Mouse (Mus musculus) hindbrain, embryonic 12.5 days (tissue): ENCODE data around the gene Shroom3. TPM values are rescaled to one million over a fixed set of nuclear protein-coding genes. Genes with fewer than 3 reads are reported as not detected.

Experiments used
- ATAC-seq: fragments of 200-750 bp; cut with Nextera tagmentation; 2 replicates; pipeline ENCODE4 v1.8.0; 2017; ENCODE audit warnings: moderate TSS enrichment; ENCODE audit not compliant: low FRiP score
- H3K27ac ChIP-seq: fragments of 300-500 bp; sonication (generic); 2 replicates; pipeline ENCODE4 v1.5.1; 2016; ENCODE audit warnings: mild to moderate bottlenecking
- H3K27me3 ChIP-seq: fragments of 300-500 bp; sonication (generic); 2 replicates; pipeline ENCODE4 v1.6.1; 2016; ENCODE audit warnings: mild to moderate bottlenecking
- H3K36me3 ChIP-seq: fragments of 300-500 bp; sonication (generic); 2 replicates; pipeline ENCODE4 v1.6.1; 2016; ENCODE audit warnings: mild to moderate bottlenecking
- H3K4me1 ChIP-seq: fragments of 300-500 bp; sonication (generic); 2 replicates; pipeline ENCODE4 v1.6.1; 2016
- H3K4me2 ChIP-seq: fragments of 300-500 bp; sonication (generic); replicated peaks from 2 replicates; pipeline ENCODE4 v1.6.1; 2016; ENCODE audit warnings: mild to moderate bottlenecking
- H3K4me3 ChIP-seq: fragments of 300-500 bp; sonication (generic); 2 replicates; pipeline ENCODE4 v1.5.1; 2016; ENCODE audit warnings: mild to moderate bottlenecking
- H3K9ac ChIP-seq: fragments of 300-500 bp; sonication (generic); 2 replicates; pipeline ENCODE4 v1.6.1; 2016; ENCODE audit warnings: mild to moderate bottlenecking, moderate library complexity
- H3K9me3 ChIP-seq: fragments of 300-500 bp; sonication (generic); replicated peaks from 2 replicates; pipeline ENCODE4 v1.6.1; 2016; ENCODE audit warnings: mild to moderate bottlenecking
- WGBS: fragments of 180-500 bp; shearing (Covaris S2); methylation state at CpG from one replicate; pipeline ENCODE4 v1.1.7; 2016; 5-methylcytosine and 5-hydroxymethylcytosine counted together
- polyA plus RNA-seq: library from polyadenylated mRNA; unstranded; fragments of >200 nt; fragmentation: Nextera tagmentation; extraction: Ambion mirVana; gene quantifications from 2 replicates; pipeline ENCODE4 v1.2.1, GENCODE M21; 2016

The Shroom3 gene
- polyA plus RNA-seq, 1 experiment from 2014 or later = 6.5 TPM

DNA sequence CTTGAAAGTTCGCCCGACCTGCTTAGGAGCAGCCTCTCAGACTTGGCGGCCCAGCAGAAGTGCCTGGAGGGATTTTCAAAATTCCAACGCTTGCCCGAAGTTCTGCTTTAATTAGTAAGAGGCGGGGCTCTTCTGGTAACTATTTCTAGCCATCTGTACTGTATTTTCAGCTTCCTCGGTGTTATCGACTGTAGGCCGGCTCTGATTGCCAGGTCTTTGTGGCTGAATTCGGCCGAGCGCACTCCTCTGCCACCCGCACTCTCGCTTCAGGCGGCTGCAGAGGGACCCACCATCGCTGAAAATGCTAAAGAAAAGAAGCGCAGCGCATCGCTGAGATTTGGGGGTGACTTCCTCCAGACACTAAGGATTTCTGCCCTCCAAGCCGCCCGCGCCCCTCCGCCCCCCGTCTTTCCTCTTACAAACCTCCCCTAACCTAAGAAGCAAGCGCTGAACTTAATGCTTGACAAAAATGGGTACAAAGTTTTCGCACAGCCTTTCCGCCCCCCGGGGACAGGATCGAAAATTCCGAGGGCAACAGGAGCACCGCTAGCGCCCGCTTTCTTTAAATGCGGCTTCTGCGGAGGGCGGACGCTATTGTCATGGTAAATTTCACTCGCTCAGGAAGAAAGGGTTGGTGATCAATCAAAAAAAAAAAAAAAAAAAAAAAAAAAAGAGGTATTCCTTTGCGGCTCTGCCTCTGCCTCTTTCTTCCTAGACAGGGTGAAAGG, 450 bp upstream of the Shroom3 start:
- peak overlapping the region; percentile 66 for H3K9ac ChIP-seq
- ATAC-seq = peak; percentile 21; the same call in 1 of the 2 replicates
- WGBS = under 1% methylated on average over 39 of the region's 39 CpGs

DNA sequence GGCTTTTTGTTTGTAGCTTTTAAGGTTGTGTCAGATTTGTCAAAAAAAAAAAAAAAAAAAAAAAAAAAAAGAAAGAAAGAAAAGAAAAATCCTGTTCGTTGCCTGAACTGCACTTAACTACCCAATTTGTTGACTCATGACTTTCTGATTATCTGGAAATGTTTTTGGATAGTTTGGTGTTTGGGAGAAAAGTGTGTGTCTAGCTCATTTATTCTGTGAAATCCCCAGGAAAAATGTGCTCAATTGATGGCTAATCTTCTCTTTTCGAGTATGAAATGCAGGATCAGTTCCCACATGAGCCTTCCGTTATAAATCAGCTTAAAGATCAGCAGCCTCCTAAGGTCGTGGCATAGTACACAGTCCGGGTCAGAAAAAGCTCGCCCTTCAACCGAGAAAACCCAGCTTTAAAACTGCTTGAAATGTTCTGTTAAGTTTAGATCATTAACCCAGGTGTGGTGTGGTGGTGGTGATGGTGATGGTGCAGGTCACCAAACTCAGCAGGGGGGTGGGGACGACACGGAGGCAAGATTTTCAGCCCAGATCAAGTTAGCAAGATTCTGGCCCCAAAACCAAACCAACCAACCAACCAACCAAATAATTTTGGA, 738 bp downstream of the Shroom3 start:
- no peak for ATAC-seq
- Histone ChIP-seq H3K4me3 (peak overlapping the region; percentile 52; the same call in 1 of the 2 replicates), H3K4me2 (peak overlapping the region; percentile 97), H3K27me3 (no peaks in the 10 kb centered on the region), H3K9ac (no peak overlapping the region), H3K9me3 (no peaks in the 10 kb centered on the region; the same call in 1 of the 2 replicates), H3K36me3 (no peaks in the 10 kb centered on the region), H3K4me1 (peaks cover 11% of the 10 kb centered on the region; the same call in 1 of the 2 replicates), H3K27ac (no peak overlapping the region)
- 10% methylated on average over 9 of the region's 9 CpGs for WGBS

More for the DNA sequence above, 450 bp upstream of the Shroom3 start:
- H3K4me3 ChIP-seq = peak overlapping the region; percentile 52
- H3K27ac ChIP-seq = peak overlapping the region; percentile 55; the same call in 1 of the 2 replicates
- H3K4me2 ChIP-seq = peak overlapping the region; percentile 97
- no peaks in the 10 kb centered on the region; the same call in 1 of the 2 replicates for H3K9me3 ChIP-seq
- H3K27me3 ChIP-seq = no peaks in the 10 kb centered on the region
- peaks cover 11% of the 10 kb centered on the region; the same call in 1 of the 2 replicates for H3K4me1 ChIP-seq
- no peaks in the 10 kb centered on the region for H3K36me3 ChIP-seq

DNA sequence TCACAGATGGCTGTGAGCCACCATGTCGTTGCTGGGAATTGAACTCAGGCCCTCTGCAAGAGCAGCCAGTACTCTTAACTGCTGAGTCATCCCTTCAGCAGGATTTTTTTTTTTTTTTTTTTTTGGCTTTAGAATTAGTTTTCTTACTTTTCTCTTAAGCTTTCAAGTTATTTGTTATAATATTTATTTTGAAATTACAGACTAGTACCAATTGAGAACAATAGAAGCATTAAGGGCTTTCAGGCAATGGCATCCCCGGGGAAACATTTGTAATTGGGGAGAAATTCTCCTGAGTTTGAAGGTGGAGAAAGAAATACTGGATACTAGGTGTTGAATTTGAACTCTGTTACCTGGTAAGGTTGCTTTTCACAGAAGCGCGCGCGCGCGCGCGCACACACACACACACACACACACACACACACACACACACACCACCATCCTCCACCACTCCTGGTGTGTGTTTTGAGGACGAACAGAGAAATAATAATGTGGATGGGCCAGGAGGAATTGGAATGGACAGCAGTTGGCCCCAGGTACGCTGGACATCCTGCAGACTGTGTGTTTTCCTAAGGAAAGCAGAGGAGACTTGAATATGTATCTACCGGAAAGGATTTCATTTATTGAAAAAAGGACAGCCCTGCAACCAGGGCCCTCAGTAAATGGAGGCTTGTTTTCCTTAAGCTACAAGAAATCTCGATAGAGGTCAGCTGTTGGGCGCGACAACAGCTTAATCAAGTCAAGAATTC, 1.7 kb downstream of the Shroom3 start:
- Histone ChIP-seq H3K9ac (no peak overlapping the region), H3K4me3 (no peak overlapping the region), H3K4me1 (peaks cover 11% of the 10 kb centered on the region; the same call in 1 of the 2 replicates), H3K9me3 (no peaks in the 10 kb centered on the region; the same call in 1 of the 2 replicates), H3K27ac (no peak overlapping the region), H3K27me3 (no peaks in the 10 kb centered on the region), H3K4me2 (no peak overlapping the region), H3K36me3 (no peaks in the 10 kb centered on the region)
- ATAC-seq = no peak
- 88% methylated on average over 16 of the region's 16 CpGs for WGBS

DNA sequence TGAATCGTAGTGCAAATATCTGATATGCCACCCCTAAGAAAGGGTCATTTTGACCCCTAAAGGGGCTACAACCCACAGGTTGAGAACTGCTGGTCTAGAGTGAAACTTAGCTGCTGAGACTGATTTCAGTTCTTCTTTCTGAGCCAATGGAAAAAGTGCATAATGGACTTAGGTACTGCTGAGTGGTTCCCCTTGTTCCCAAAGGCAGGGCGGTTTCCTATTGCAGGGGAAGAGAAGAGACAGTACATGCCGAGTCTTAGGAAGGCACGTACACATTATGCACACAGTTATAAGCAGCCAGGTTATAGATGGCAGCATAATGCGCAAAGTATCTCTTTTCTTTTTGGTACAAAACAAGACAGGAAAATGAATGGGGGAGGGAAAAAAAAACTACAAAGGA, 4.9 kb downstream of the Shroom3 start:
- H3K4me1 ChIP-seq = 0 out of 2 replicates have a peak, but pooled peaks cover 3% of the 10 kb centered on the region
- H3K27ac ChIP-seq = no peak overlapping the region
- no peak overlapping the region for H3K4me2 ChIP-seq
- no peaks in the 10 kb centered on the region for H3K27me3 ChIP-seq
- no peak overlapping the region for H3K4me3 ChIP-seq
- no peak for ATAC-seq
- H3K9me3 ChIP-seq = no peaks in the 10 kb centered on the region; the same call in 1 of the 2 replicates
- H3K36me3 ChIP-seq = no peaks in the 10 kb centered on the region
- no peak overlapping the region for H3K9ac ChIP-seq
- 90% methylated on average over 5 of the region's 5 CpGs for WGBS

DNA sequence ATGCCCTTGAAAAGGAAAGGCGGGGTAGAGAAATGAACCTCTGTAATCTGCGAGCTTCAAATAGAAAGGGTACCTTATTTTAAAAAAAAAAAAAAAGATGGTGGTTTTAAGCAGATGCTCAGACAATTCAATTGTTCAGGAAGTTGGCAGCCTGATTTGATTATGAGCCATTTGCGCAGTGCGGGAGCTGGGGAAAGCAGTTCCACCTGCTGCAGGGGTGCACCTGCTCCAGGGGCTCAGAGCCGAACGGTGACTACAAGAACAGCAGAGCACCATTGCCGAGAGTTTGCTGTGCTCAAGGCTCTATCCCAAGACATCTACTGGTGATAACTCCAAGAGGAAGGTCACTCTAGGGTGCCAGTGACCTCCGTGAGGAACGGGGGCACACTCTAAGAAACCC, 5.3 kb downstream of the Shroom3 start:
- H3K27ac ChIP-seq = no peak overlapping the region

DNA sequence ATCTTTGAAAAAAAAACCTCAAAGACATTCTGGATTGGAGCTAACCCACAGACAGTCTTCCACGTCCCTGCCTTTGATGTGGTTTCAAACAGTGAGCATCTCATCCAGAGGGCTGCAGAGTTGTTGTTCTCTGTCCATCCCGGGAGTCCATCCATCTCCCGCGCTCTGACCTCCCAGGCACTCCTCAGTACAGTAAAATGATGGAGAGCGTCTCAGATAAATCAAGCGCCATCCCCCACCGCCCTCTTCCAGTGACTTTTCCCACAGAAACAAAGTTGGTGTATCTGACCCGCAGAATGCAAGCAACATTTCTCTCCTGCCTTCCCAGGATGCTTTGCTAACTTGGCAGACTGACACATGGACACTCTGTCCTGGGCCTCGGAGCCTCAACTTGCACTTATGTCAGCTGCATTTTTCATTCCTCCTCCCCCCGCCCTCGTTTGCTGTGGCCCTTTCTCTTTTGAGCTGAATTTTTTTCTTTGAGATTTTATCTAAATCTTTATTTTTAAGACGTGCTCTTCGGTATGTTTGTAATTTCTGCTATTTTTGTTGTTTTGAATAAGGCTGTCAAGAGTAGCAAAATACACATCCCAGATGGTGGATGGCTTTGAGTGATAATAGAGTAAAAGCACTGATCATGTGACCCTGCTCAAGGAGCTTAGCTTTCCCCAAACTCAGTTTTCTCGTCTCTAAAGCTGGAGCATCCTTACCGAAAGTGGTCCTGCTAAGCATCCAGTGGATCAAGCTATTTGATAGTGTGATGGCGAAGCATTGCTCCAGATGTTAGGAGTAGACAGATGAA, 9.2 kb downstream of the Shroom3 start:
- no peak for ATAC-seq
- Histone ChIP-seq H3K9ac (no peak overlapping the region), H3K4me3 (no peak overlapping the region), H3K27ac (no peak overlapping the region), H3K36me3 (no peaks in the 10 kb centered on the region), H3K9me3 (no peaks in the 10 kb centered on the region), H3K4me2 (no peak overlapping the region), H3K4me1 (no peaks in the 10 kb centered on the region), H3K27me3 (no peaks in the 10 kb centered on the region)
- 59% methylated on average over 16 of the region's 16 CpGs for WGBS

More for the DNA sequence above, 5.3 kb downstream of the Shroom3 start:
- H3K4me1 ChIP-seq = 0 out of 2 replicates have a peak, but pooled peaks cover under 1% of the 10 kb centered on the region
- no peaks in the 10 kb centered on the region for H3K27me3 ChIP-seq
- no peaks in the 10 kb centered on the region; the same call in 1 of the 2 replicates for H3K9me3 ChIP-seq
- 92% methylated on average over 9 of the region's 9 CpGs for WGBS
- no peak overlapping the region for H3K4me2 ChIP-seq
- no peak for ATAC-seq
- H3K4me3 ChIP-seq = no peak overlapping the region
- no peaks in the 10 kb centered on the region for H3K36me3 ChIP-seq
- H3K9ac ChIP-seq = no peak overlapping the region

DNA sequence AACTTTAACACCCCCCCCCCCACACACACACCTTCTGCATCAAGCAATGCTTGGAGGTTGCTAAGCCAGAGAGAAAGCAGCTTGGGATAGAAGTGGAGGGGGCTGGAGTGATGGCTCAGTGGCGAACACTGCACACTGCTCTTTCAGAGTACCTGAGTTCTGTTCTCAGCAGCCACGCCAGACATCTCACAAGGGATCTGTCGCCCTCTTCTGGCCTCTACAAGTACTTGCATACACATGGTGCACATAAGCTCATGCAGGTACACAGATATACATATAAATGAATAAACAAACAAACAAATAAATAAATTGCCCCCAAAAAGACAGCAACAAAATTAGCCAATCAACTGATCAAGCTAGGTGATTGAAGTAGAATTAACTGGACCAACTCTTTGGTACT, 10.5 kb downstream of the Shroom3 start:
- Histone ChIP-seq H3K9me3 (no peaks in the 10 kb centered on the region), H3K4me3 (no peak overlapping the region), H3K4me1 (peaks cover 4% of the 10 kb centered on the region; the same call in 1 of the 2 replicates), H3K27ac (no peak overlapping the region), H3K27me3 (no peaks in the 10 kb centered on the region), H3K36me3 (no peaks in the 10 kb centered on the region), H3K4me2 (no peak overlapping the region), H3K9ac (no peak overlapping the region)
- 89% methylated on average over 3 of the region's 3 CpGs for WGBS
- no peak for ATAC-seq

DNA sequence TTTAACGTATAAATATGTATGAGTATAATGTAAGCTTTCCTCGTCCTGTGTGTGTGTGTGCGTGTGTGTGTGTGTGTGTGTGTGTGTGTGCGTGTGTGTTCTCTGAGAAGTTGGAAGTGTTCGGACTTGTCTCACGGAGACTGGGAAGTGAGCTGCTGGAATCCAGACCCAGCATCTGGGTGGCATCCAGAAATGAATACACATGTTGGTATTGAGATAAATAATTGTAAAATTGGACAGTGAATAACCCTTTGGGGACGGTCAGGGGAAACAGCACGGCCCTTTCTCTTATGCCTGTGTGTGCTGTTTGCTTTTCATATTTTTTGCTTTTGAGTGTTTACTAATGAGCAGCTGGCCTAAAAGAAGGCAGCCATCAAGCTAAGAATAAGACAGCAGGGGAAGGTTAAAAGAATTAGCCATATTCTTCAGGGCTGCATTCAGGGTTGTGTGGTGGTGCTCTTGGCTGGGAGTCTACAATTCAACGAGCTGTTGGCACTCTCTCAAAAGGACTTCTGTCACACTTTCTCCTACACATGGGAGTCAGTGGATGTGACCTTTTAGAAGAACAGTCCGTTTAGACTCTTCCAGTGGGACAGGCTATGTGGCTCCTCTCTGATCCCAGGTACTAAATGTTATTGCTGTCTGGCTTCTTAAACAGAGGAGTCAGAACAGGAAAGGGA, 11.2 kb downstream of the Shroom3 start:
- H3K9me3 ChIP-seq = no peaks in the 10 kb centered on the region
- no peak for ATAC-seq
- H3K4me3 ChIP-seq = no peak overlapping the region
- peaks cover 11% of the 10 kb centered on the region; the same call in 1 of the 2 replicates for H3K4me1 ChIP-seq
- no peak overlapping the region for H3K9ac ChIP-seq
- 77% methylated on average over 10 of the region's 10 CpGs for WGBS
- no peaks in the 10 kb centered on the region for H3K27me3 ChIP-seq
- no peak overlapping the region for H3K27ac ChIP-seq
- H3K36me3 ChIP-seq = no peaks in the 10 kb centered on the region
- no peak overlapping the region for H3K4me2 ChIP-seq

DNA sequence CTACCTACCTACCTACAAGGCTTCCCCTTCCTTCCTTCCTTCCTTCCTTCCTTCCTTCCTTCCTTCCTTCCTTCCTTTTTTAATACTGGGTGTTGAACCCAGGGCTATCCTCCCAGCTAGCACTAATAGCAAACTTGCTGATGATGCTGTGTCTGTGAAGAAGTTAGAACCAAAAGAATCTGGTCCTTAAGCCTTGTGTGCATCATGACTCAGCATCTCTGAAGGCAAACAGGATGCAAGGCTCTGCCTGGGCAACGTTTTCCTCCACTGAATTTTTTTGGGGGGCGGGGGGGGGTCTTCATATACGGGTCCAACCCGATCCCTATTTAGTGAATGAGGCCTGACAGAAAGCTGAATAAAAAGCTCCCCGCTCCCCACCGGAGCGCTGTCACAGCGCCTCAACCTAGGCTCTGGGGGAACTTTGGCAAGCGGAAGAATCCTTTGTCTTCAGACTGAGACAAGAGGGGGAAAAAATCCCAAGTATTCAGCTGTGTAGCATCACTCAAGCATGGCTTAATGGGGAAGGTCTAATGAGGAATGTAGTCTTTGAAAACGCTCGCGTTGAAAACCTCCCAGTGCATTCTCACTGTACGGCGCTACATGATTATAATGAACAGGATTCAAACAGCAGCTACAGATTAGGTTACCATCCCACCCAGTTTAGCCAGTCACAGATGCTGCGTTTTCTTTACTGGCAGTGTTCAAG, 15.0 kb downstream of the Shroom3 start:
- Histone ChIP-seq H3K4me3 (peak overlapping the region; percentile 31), H3K36me3 (no peaks in the 10 kb centered on the region), H3K9ac (peak overlapping the region; percentile 42), H3K4me2 (peak overlapping the region; percentile 56), H3K9me3 (no peaks in the 10 kb centered on the region), H3K27me3 (no peaks in the 10 kb centered on the region), H3K4me1 (peaks cover 12% of the 10 kb centered on the region; the same call in 1 of the 2 replicates), H3K27ac (peak overlapping the region; percentile 70)
- 1% methylated on average over 15 of the region's 15 CpGs for WGBS
- peak; percentile 81 for ATAC-seq

DNA sequence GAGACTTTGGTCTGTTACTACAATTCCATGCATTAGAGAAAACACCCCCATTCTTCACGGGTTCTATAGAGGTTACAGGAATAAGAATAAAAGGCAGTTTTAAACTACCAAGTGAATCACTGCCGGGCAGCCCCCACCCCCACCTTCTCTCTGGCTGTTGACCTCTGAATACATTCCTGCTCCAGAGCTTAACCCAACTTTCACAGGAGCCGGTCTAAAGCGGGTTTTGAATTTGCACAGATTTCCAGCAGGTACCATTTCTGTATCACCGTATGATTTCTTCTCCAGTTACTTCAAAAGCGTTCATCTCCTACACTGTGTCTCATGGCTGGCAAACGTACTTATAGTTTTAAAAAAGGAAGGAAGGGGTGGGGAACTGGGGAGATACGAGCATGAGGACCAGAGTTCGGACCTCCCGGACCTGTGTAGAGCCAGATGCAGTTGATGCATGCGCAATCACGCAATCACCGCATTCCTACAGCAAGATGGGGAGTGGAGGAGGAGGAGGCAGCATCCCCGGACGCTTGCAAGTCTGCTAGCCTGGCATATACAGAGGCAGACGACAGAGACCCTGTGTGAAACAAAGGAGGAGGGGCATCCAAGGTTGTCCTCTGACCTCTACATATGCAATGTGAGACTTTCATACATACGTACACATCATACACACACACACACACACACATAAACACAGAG, 15.7 kb downstream of the Shroom3 start:
- Histone ChIP-seq H3K9me3 (no peaks in the 10 kb centered on the region), H3K4me1 (peaks cover 12% of the 10 kb centered on the region; the same call in 1 of the 2 replicates), H3K36me3 (no peaks in the 10 kb centered on the region), H3K27me3 (no peaks in the 10 kb centered on the region), H3K4me2 (peak overlapping the region; percentile 56), H3K27ac (peak overlapping the region; percentile 70), H3K4me3 (peak overlapping the region; percentile 31), H3K9ac (peak overlapping the region; percentile 42)
- ATAC-seq = peak; percentile 78
- 7% methylated on average over 17 of the region's 17 CpGs for WGBS
